Mouse (Mus musculus): ENCODE results near the gene Trpm3. TPM values are rescaled to one million over a fixed set of nuclear protein-coding genes. Genes with fewer than 3 reads are reported as not detected.
A peak's percentile ranks its signal among the peaks of the same experiment; 100 is the strongest.

Gene Trpm3
- polyA plus RNA-seq, 1 experiment, result 0.12 TPM

GRCm38 (mm10) chr19:22739240-22739639 lies 600.4 kb downstream of the Trpm3 start:
- WGBS, result 56% methylated on average over 3 of the region's 3 CpGs
- no peak for DNase-seq
- TF ChIP-seq CTCF (IDR thresholded peaks at IDR 0.05; ENCODE audit: insufficient read depth, low read length) (no peak), POLR2A (IDR thresholded peaks at IDR 0.05; ENCODE audit: borderline replicate concordance, extremely low read depth, low read depth, low read length) (no peak)
- Histone ChIP-seq H3K4me3 (replicated peaks; ENCODE audit: extremely low read depth, low read depth, low read length) (no peak overlapping the region), H3K4me1 (ENCODE audit: control insufficient read depth, insufficient read depth, low read length) (no peaks in the 10 kb centered on the region)

- TF ChIP-seq POLR2A (IDR thresholded peaks at IDR 0.05; ENCODE audit: borderline replicate concordance, extremely low read depth, low read depth, low read length), result no peak
- no peak for TF ChIP-seq CTCF (IDR thresholded peaks at IDR 0.05; ENCODE audit: insufficient read depth, low read length)
- Histone ChIP-seq H3K4me1 (ENCODE audit: control insufficient read depth, insufficient read depth, low read length) (no peaks in the 10 kb centered on the region), H3K4me3 (replicated peaks; ENCODE audit: extremely low read depth, low read depth, low read length) (no peak overlapping the region)
- WGBS, result 26% methylated on average over 13 of the region's 13 CpGs
- peak; percentile 2 for DNase-seq
Measured at GRCm38 (mm10) chr19:22753311-22753809, 614.5 kb downstream of the Trpm3 start.

GRCm38 (mm10) chr19:22754071-22754470 lies 615.2 kb downstream of the Trpm3 start:
- 80% methylated on average over 10 of the region's 10 CpGs for WGBS
- TF ChIP-seq POLR2A (IDR thresholded peaks at IDR 0.05; ENCODE audit: borderline replicate concordance, extremely low read depth, low read depth, low read length) (no peak), CTCF (IDR thresholded peaks at IDR 0.05; ENCODE audit: insufficient read depth, low read length) (no peak)
- Histone ChIP-seq H3K4me1 (ENCODE audit: control insufficient read depth, insufficient read depth, low read length) (no peaks in the 10 kb centered on the region), H3K4me3 (replicated peaks; ENCODE audit: extremely low read depth, low read depth, low read length) (no peak overlapping the region)
- no peak for DNase-seq

- DNase-seq, result no peak
- TF ChIP-seq POLR2A (IDR thresholded peaks at IDR 0.05; ENCODE audit: borderline replicate concordance, extremely low read depth, low read depth, low read length) (no peak), CTCF (IDR thresholded peaks at IDR 0.05; ENCODE audit: insufficient read depth, low read length) (no peak)
- H3K4me3 ChIP-seq (replicated peaks; ENCODE audit: extremely low read depth, low read depth, low read length), result no peak overlapping the region
- H3K4me1 ChIP-seq (ENCODE audit: control insufficient read depth, insufficient read depth, low read length), result no peaks in the 10 kb centered on the region
- 67% methylated on average over 8 of the region's 8 CpGs for WGBS
Measured at GRCm38 (mm10) chr19:22754498-22754897, 615.7 kb downstream of the Trpm3 start.

- Histone ChIP-seq H3K4me1 (ENCODE audit: control insufficient read depth, insufficient read depth, low read length) (no peaks in the 10 kb centered on the region), H3K4me3 (replicated peaks; ENCODE audit: extremely low read depth, low read depth, low read length) (no peak overlapping the region)
- no peak for DNase-seq
- TF ChIP-seq POLR2A (IDR thresholded peaks at IDR 0.05; ENCODE audit: borderline replicate concordance, extremely low read depth, low read depth, low read length) (no peak), CTCF (IDR thresholded peaks at IDR 0.05; ENCODE audit: insufficient read depth, low read length) (no peak)
- 72% methylated on average over 2 of the region's 2 CpGs for WGBS
Measured at GRCm38 (mm10) chr19:22758496-22758895, 619.6 kb downstream of the Trpm3 start.

- 78% methylated on average over 3 of the region's 3 CpGs for WGBS
- Histone ChIP-seq H3K4me3 (replicated peaks; ENCODE audit: extremely low read depth, low read depth, low read length) (no peak overlapping the region), H3K4me1 (ENCODE audit: control insufficient read depth, insufficient read depth, low read length) (no peaks in the 10 kb centered on the region)
- TF ChIP-seq POLR2A (IDR thresholded peaks at IDR 0.05; ENCODE audit: borderline replicate concordance, extremely low read depth, low read depth, low read length), result no peak
- no peak for TF ChIP-seq CTCF (IDR thresholded peaks at IDR 0.05; ENCODE audit: insufficient read depth, low read length)
- DNase-seq, result no peak
Measured at GRCm38 (mm10) chr19:22768242-22768641, 629.4 kb downstream of the Trpm3 start.

- Histone ChIP-seq H3K4me3 (replicated peaks; ENCODE audit: extremely low read depth, low read depth, low read length) (no peak overlapping the region), H3K4me1 (ENCODE audit: control insufficient read depth, insufficient read depth, low read length) (no peaks in the 10 kb centered on the region)
- WGBS, result 76% methylated on average over 3 of the region's 3 CpGs
- TF ChIP-seq CTCF (IDR thresholded peaks at IDR 0.05; ENCODE audit: insufficient read depth, low read length), result no peak
- TF ChIP-seq POLR2A (IDR thresholded peaks at IDR 0.05; ENCODE audit: borderline replicate concordance, extremely low read depth, low read depth, low read length), result no peak
- DNase-seq, result no peak
Measured at GRCm38 (mm10) chr19:22775191-22775695, 636.4 kb downstream of the Trpm3 start.

GRCm38 (mm10) chr19:22780192-22780843 lies 641.5 kb downstream of the Trpm3 start:
- TF ChIP-seq POLR2A (IDR thresholded peaks at IDR 0.05; ENCODE audit: borderline replicate concordance, extremely low read depth, low read depth, low read length) (no peak), CTCF (IDR thresholded peaks at IDR 0.05; ENCODE audit: insufficient read depth, low read length) (no peak)
- WGBS, result 84% methylated on average over 7 of the region's 7 CpGs
- Histone ChIP-seq H3K4me1 (ENCODE audit: control insufficient read depth, insufficient read depth, low read length) (no peaks in the 10 kb centered on the region), H3K4me3 (replicated peaks; ENCODE audit: extremely low read depth, low read depth, low read length) (no peak overlapping the region)
- DNase-seq, result no peak

- TF ChIP-seq CTCF (IDR thresholded peaks at IDR 0.05; ENCODE audit: insufficient read depth, low read length) (no peak), POLR2A (IDR thresholded peaks at IDR 0.05; ENCODE audit: borderline replicate concordance, extremely low read depth, low read depth, low read length) (no peak)
- H3K4me3 ChIP-seq (replicated peaks; ENCODE audit: extremely low read depth, low read depth, low read length), result no peak overlapping the region
- H3K4me1 ChIP-seq (ENCODE audit: control insufficient read depth, insufficient read depth, low read length), result no peaks in the 10 kb centered on the region
- DNase-seq, result no peak
Measured at GRCm38 (mm10) chr19:22781579-22781978, 642.7 kb downstream of the Trpm3 start.

- no peaks in the 10 kb centered on the region for H3K4me1 ChIP-seq (ENCODE audit: control insufficient read depth, insufficient read depth, low read length)
- no peak for TF ChIP-seq POLR2A (IDR thresholded peaks at IDR 0.05; ENCODE audit: borderline replicate concordance, extremely low read depth, low read depth, low read length)
- TF ChIP-seq CTCF (IDR thresholded peaks at IDR 0.05; ENCODE audit: insufficient read depth, low read length), result no peak
- no peak for DNase-seq
- 65% methylated on average over 2 of the region's 2 CpGs for WGBS
- no peak overlapping the region for H3K4me3 ChIP-seq (replicated peaks; ENCODE audit: extremely low read depth, low read depth, low read length)
Measured at GRCm38 (mm10) chr19:22783745-22784144, 644.9 kb downstream of the Trpm3 start.

Measured in lung, adult 2 months (tissue).